Mouse (Mus musculus): ENCODE data around the gene Vps4a.

DNA sequence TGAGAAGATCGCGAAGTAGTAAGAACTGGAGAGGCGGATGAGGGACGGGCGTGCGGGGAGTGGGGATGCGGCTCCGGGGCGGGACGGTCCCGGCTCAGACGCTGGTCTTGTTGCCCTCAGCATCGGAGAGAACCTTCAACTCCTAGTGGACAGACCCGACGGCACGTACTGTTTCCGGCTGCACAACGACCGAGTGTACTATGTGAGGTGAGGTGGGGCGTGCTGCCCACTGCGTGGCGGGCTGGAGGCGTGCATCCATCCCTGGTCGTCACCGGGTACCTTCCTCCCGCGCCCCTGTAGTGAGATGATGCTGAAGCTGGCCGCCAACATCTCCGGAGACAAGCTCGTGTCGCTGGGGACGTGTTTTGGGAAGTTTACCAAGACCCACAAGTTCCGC, 25.9 kb downstream of the Vps4a start:
- TF ChIP-seq EP300 (IDR thresholded peaks at IDR 0.05) (no peak), CTCF (IDR thresholded peaks at IDR 0.05) (peak; percentile 36; the same call in 1 of the 2 replicates)

All from lung, postnatal 0 days (tissue).